Mouse (Mus musculus): ENCODE measurements around the gene Kcnq4. TPM values are rescaled to one million over a fixed set of nuclear protein-coding genes. Genes with fewer than 3 reads are reported as not detected.
A peak's percentile ranks its signal among the peaks of the same experiment; 100 is the strongest.

Gene Kcnq4
- total RNA-seq, 2 experiments from 2014 or later, result 6.9 to 7.5 TPM

- Histone ChIP-seq H3K27ac (no peak overlapping the region), H3K4me3 (no peak overlapping the region)
- DNase-seq (ENCODE audit: extremely low spot score in 1 of 2, low spot score in 2 of 2), result no peak
- intact Hi-C loops (cut with DNase I), result no loop called here
- no peak for TF ChIP-seq CTCF (IDR thresholded peaks at IDR 0.05)
Observed at GRCm38 (mm10) chr4:120697353-120697752, 51.1 kb downstream of the Kcnq4 start.

GRCm38 (mm10) chr4:120692717-120693116 lies 55.7 kb downstream of the Kcnq4 start:
- intact Hi-C loops (cut with DNase I), result loop anchor here (2.0 to 5.0 kb wide), 2 partner anchors 62 to 220 kb away; no protein-coding TSS in a partner anchor
- TF ChIP-seq CTCF (IDR thresholded peaks at IDR 0.05), result peak; percentile 72
- peak in 1 of 2 experiments; percentile 49 for DNase-seq (ENCODE audit: extremely low spot score in 1 of 2, low spot score in 2 of 2)
- Histone ChIP-seq H3K27ac (no peak overlapping the region), H3K4me3 (no peak overlapping the region)

GRCm38 (mm10) chr4:120689317-120689716 lies 59.1 kb downstream of the Kcnq4 start:
- H3K4me3 ChIP-seq, result no peak overlapping the region
- no peak for DNase-seq (ENCODE audit: extremely low spot score in 1 of 2, low spot score in 2 of 2)
- H3K27ac ChIP-seq, result no peak overlapping the region
- intact Hi-C loops (cut with DNase I), result no loop called here
- TF ChIP-seq CTCF (IDR thresholded peaks at IDR 0.05), result no peak

GRCm38 (mm10) chr4:120687282-120687681 lies 61.1 kb downstream of the Kcnq4 start:
- H3K27ac ChIP-seq, result no peak overlapping the region
- H3K4me3 ChIP-seq, result no peak overlapping the region
- no peak for DNase-seq (ENCODE audit: extremely low spot score in 1 of 2, low spot score in 2 of 2)
- intact Hi-C loops (cut with DNase I), result no loop called here
- no peak for TF ChIP-seq CTCF (IDR thresholded peaks at IDR 0.05)

GRCm38 (mm10) chr4:120683278-120683997 lies 65.0 kb downstream of the Kcnq4 start:
- DNase-seq (ENCODE audit: extremely low spot score in 1 of 2, low spot score in 2 of 2), result no peak
- intact Hi-C loops (cut with DNase I), result loop anchor here (2.0 to 5.0 kb wide), 2 partner anchors 71 to 296 kb away; no protein-coding TSS in a partner anchor

GRCm38 (mm10) chr4:120682168-120682567 lies 66.2 kb downstream of the Kcnq4 start:
- TF ChIP-seq CTCF (IDR thresholded peaks at IDR 0.05), result peak; percentile 96
- Histone ChIP-seq H3K27ac (no peak overlapping the region), H3K4me3 (no peak overlapping the region)
- DNase-seq (ENCODE audit: extremely low spot score in 1 of 2, low spot score in 2 of 2), result peak; percentile 45 to 68
- intact Hi-C loops (cut with DNase I), result loop anchor here (1.0 to 5.0 kb wide), 3 partner anchors 73 to 295 kb away; no protein-coding TSS in a partner anchor

More at GRCm38 (mm10) chr4:120683278-120683997, 65.0 kb downstream of the Kcnq4 start:
- Histone ChIP-seq H3K4me3 (no peak overlapping the region), H3K27ac (no peak overlapping the region)
- TF ChIP-seq CTCF (IDR thresholded peaks at IDR 0.05), result no peak

GRCm38 (mm10) chr4:120680953-120681352 lies 67.5 kb downstream of the Kcnq4 start:
- Histone ChIP-seq H3K4me3 (no peak overlapping the region), H3K27ac (no peak overlapping the region)
- intact Hi-C loops (cut with DNase I), result loop anchor here (5.0 kb wide), 1 partner anchor 294 kb away; no protein-coding TSS in a partner anchor
- peak; percentile 75 for TF ChIP-seq CTCF (IDR thresholded peaks at IDR 0.05)
- no peak for DNase-seq (ENCODE audit: extremely low spot score in 1 of 2, low spot score in 2 of 2)

GRCm38 (mm10) chr4:120675640-120676039 lies 72.8 kb downstream of the Kcnq4 start:
- H3K4me3 ChIP-seq, result no peak overlapping the region
- DNase-seq (ENCODE audit: extremely low spot score in 1 of 2, low spot score in 2 of 2), result no peak
- no peak for TF ChIP-seq CTCF (IDR thresholded peaks at IDR 0.05)
- intact Hi-C loops (cut with DNase I), result no loop called here
- no peak overlapping the region for H3K27ac ChIP-seq

GRCm38 (mm10) chr4:120674775-120675451 lies 73.5 kb downstream of the Kcnq4 start:
- no peak for DNase-seq (ENCODE audit: extremely low spot score in 1 of 2, low spot score in 2 of 2)

GRCm38 (mm10) chr4:120673606-120674005 lies 74.8 kb downstream of the Kcnq4 start:
- DNase-seq (ENCODE audit: extremely low spot score in 1 of 2, low spot score in 2 of 2), result no peak
- Histone ChIP-seq H3K4me3 (no peak overlapping the region), H3K27ac (no peak overlapping the region)
- no peak for TF ChIP-seq CTCF (IDR thresholded peaks at IDR 0.05)
- intact Hi-C loops (cut with DNase I), result no loop called here

More at GRCm38 (mm10) chr4:120674775-120675451, 73.5 kb downstream of the Kcnq4 start:
- no peak overlapping the region for H3K4me3 ChIP-seq
- TF ChIP-seq CTCF (IDR thresholded peaks at IDR 0.05), result no peak
- H3K27ac ChIP-seq, result no peak overlapping the region
- intact Hi-C loops (cut with DNase I), result no loop called here

GRCm38 (mm10) chr4:120671046-120671445 lies 77.4 kb downstream of the Kcnq4 start:
- no peak overlapping the region for H3K4me3 ChIP-seq
- DNase-seq (ENCODE audit: extremely low spot score in 1 of 2, low spot score in 2 of 2), result no peak
- no peak overlapping the region for H3K27ac ChIP-seq
- intact Hi-C loops (cut with DNase I), result no loop called here
- no peak for TF ChIP-seq CTCF (IDR thresholded peaks at IDR 0.05)

- no peak overlapping the region for H3K4me3 ChIP-seq
- H3K27ac ChIP-seq, result no peak overlapping the region
- intact Hi-C loops (cut with DNase I), result loop anchor here (5.0 kb wide), 1 partner anchor 77 kb away; no protein-coding TSS in a partner anchor
- no peak for DNase-seq (ENCODE audit: extremely low spot score in 1 of 2, low spot score in 2 of 2)
- no peak for TF ChIP-seq CTCF (IDR thresholded peaks at IDR 0.05)
Observed at GRCm38 (mm10) chr4:120669585-120669984, 78.8 kb downstream of the Kcnq4 start.

Measured in left cerebral cortex, adult 2 months (tissue).